Mouse (Mus musculus): ENCODE data around the gene Iqcf6.

- TF ChIP-seq CTCF (IDR thresholded peaks at IDR 0.05): no peak
- TF ChIP-seq EP300 (IDR thresholded peaks at IDR 0.05): no peak
Measured at GRCm38 (mm10) chr9:106675965-106676364, 49.6 kb downstream of the Iqcf6 start.
